Mouse (Mus musculus): ENCODE results near the gene Ube2l6. TPM values are rescaled to one million over a fixed set of nuclear protein-coding genes. Genes with fewer than 3 reads are reported as not detected.

The Ube2l6 gene
- polyA plus RNA-seq, 1 experiment from 2014 or later, result 48.2 TPM

DNA sequence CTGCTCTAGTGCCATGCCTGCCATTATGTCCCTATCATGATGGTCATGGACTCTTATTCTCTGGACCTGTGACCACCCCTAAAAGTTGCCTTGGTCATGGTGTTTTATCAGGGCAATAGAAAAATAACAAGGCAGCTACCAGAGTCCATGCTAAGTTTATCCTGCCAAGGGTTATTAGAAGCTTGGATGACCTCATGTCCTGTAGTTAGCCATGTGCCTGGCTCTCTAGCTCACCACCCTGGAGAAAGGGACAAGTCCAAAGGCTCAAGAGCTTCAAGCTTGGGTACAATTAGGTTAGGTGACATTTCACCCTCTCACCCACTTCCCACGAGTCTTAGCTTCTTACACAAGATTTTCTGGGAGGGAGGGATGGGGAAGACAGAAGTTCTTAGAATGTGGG, 35.8 kb upstream of the Ube2l6 start:
- ATAC-seq (ENCODE audit: low read depth), result no peak
- WGBS, result 44% methylated on average over 1 of the region's 1 CpGs
- H3K9me3 ChIP-seq (ENCODE audit: control insufficient read depth, low read length), result no peaks in the 10 kb centered on the region

DNA sequence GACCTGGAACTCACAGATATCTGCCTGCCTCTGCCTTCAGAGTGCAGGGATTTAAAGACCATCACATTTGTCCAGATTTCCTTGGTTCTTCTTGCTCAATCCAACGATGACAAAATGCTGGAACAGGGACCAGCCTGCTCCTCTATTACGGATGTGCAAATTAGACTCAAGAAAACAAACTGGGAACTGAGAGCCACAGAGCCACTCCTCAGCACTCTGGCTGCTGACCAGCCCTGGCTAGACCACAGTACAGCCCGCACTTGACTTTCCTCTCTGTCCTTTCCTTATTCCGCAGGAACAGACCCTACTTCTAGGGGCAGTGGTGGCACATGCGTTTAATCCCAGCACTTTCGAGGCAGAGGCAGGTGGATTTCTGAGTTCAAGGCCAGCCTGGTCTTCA, 28.1 kb upstream of the Ube2l6 start:
- Histone ChIP-seq H3K9ac (ENCODE audit: low read depth, low read length) (no peak overlapping the region), H3K9me3 (ENCODE audit: control insufficient read depth, low read length) (no peaks in the 10 kb centered on the region), H3K4me1 (ENCODE audit: control insufficient read depth, insufficient read depth, low read length) (peaks cover 5% of the 10 kb centered on the region), H3K27ac (replicated peaks; ENCODE audit: low read depth, low read length) (no peak overlapping the region), H3K4me3 (ENCODE audit: low read depth, low read length) (no peak overlapping the region), H3K36me3 (ENCODE audit: control insufficient read depth, insufficient read depth, low read length) (no peaks in the 10 kb centered on the region), H3K27me3 (replicated peaks; ENCODE audit: control insufficient read depth, insufficient read depth, low read length) (no peaks in the 10 kb centered on the region), H3K4me2 (ENCODE audit: low read depth, low read length) (no peak overlapping the region)
- WGBS, result 73% methylated on average over 6 of the region's 6 CpGs
- ATAC-seq (ENCODE audit: low read depth) (no peak), DNase-seq (ENCODE audit: low spot score) (no peak)

More for the DNA sequence above, 35.8 kb upstream of the Ube2l6 start:
- Histone ChIP-seq H3K4me3 (ENCODE audit: low read depth, low read length) (no peak overlapping the region), H3K27ac (replicated peaks; ENCODE audit: low read depth, low read length) (no peak overlapping the region), H3K4me1 (ENCODE audit: control insufficient read depth, insufficient read depth, low read length) (no peaks in the 10 kb centered on the region), H3K4me2 (ENCODE audit: low read depth, low read length) (no peak overlapping the region), H3K9ac (ENCODE audit: low read depth, low read length) (no peak overlapping the region), H3K36me3 (ENCODE audit: control insufficient read depth, insufficient read depth, low read length) (no peaks in the 10 kb centered on the region), H3K27me3 (replicated peaks; ENCODE audit: control insufficient read depth, insufficient read depth, low read length) (no peaks in the 10 kb centered on the region)
- no peak for DNase-seq (ENCODE audit: low spot score)

DNA sequence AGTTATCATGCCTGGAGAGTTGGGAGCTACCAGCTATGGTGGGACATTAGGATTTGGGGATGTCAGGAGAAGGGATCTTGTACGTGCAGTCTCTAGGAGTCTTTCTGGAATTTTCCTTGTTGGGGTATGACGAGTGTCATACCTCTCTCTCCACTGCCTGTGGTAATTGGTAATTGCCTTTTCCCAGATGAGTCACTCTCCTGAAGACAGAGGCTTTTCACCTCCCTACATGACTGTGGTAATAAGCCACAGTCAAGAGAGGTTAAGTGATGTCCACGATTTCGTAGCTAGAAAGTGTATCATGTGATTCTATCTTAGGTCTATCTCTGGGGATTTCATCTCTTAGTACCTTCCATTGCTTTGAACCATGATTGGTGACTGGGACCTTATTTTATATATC, 26.2 kb upstream of the Ube2l6 start:
- 87% methylated on average over 4 of the region's 4 CpGs for WGBS
- ATAC-seq (ENCODE audit: low read depth), result no peak
- H3K36me3 ChIP-seq (ENCODE audit: control insufficient read depth, insufficient read depth, low read length), result no peaks in the 10 kb centered on the region

DNA sequence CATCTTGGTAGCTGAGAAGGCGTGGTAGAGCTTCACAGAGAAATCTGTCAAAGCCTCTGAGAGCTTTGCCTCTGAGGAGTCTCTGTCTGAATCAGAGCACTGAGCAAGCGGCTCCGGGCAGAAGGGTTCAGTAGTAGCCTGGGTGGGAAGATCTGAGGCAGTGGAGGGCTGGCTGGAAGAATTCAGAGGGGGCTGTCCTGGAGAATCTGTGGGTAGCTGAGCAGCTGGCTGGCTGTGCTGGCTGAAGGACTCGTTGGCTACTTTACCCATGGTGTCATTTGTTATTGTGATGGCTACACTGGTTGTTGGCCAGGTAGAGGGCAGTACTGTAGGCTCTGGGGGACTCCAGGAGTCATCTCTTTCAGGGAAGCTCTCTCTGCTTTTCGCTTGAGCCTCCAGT, 25.4 kb upstream of the Ube2l6 start:
- H3K4me2 ChIP-seq (ENCODE audit: low read depth, low read length), result no peak overlapping the region
- peaks cover 5% of the 10 kb centered on the region for H3K4me1 ChIP-seq (ENCODE audit: control insufficient read depth, insufficient read depth, low read length)
- no peaks in the 10 kb centered on the region for H3K36me3 ChIP-seq (ENCODE audit: control insufficient read depth, insufficient read depth, low read length)
- no peak for DNase-seq (ENCODE audit: low spot score)
- no peak overlapping the region for H3K27ac ChIP-seq (replicated peaks; ENCODE audit: low read depth, low read length)
- no peak for ATAC-seq (ENCODE audit: low read depth)
- no peaks in the 10 kb centered on the region for H3K9me3 ChIP-seq (ENCODE audit: control insufficient read depth, low read length)
- H3K4me3 ChIP-seq (ENCODE audit: low read depth, low read length), result no peak overlapping the region
- H3K27me3 ChIP-seq (replicated peaks; ENCODE audit: control insufficient read depth, insufficient read depth, low read length), result no peaks in the 10 kb centered on the region
- H3K9ac ChIP-seq (ENCODE audit: low read depth, low read length), result no peak overlapping the region
- 82% methylated on average over 5 of the region's 5 CpGs for WGBS

More for the DNA sequence above, 26.2 kb upstream of the Ube2l6 start:
- no peak overlapping the region for H3K4me3 ChIP-seq (ENCODE audit: low read depth, low read length)
- no peaks in the 10 kb centered on the region for H3K27me3 ChIP-seq (replicated peaks; ENCODE audit: control insufficient read depth, insufficient read depth, low read length)
- H3K9me3 ChIP-seq (ENCODE audit: control insufficient read depth, low read length), result no peaks in the 10 kb centered on the region
- H3K9ac ChIP-seq (ENCODE audit: low read depth, low read length), result no peak overlapping the region
- H3K4me1 ChIP-seq (ENCODE audit: control insufficient read depth, insufficient read depth, low read length), result peaks cover 5% of the 10 kb centered on the region
- H3K4me2 ChIP-seq (ENCODE audit: low read depth, low read length), result no peak overlapping the region
- H3K27ac ChIP-seq (replicated peaks; ENCODE audit: low read depth, low read length), result no peak overlapping the region
- no peak for DNase-seq (ENCODE audit: low spot score)

DNA sequence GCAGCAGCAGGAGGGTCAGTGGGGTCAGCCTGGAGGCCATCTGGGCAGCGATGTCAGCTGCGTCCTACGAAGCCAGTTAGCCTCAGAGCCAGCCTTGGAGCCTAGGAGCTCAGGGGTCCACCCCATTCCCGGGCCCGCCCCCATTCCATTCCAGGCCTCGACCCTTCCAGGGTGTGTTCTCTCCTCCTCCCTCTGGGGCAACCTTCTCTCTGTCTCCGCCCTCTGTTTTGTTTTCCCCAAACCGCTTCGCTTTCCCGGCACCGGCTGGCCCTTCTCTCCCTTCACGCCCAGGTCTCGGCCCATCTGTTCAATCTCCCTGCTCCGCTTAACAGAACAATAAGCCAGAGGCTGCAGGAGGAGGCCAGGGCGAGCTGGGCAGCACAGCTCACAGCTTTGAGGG, 23.9 kb upstream of the Ube2l6 start:
- Histone ChIP-seq H3K4me2 (ENCODE audit: low read depth, low read length) (peak overlapping the region; percentile 66), H3K9ac (ENCODE audit: low read depth, low read length) (peak overlapping the region; percentile 60), H3K9me3 (ENCODE audit: control insufficient read depth, low read length) (no peaks in the 10 kb centered on the region), H3K4me3 (ENCODE audit: low read depth, low read length) (peak overlapping the region; percentile 37), H3K4me1 (ENCODE audit: control insufficient read depth, insufficient read depth, low read length) (peaks cover 5% of the 10 kb centered on the region), H3K27me3 (replicated peaks; ENCODE audit: control insufficient read depth, insufficient read depth, low read length) (no peaks in the 10 kb centered on the region), H3K27ac (replicated peaks; ENCODE audit: low read depth, low read length) (peak overlapping the region; percentile 40; the same call in 1 of the 2 replicates), H3K36me3 (ENCODE audit: control insufficient read depth, insufficient read depth, low read length) (no peaks in the 10 kb centered on the region)
- DNase-seq (ENCODE audit: low spot score) (peak; percentile 88), ATAC-seq (ENCODE audit: low read depth) (peak; percentile 95)
- 5% methylated on average over 11 of the region's 15 CpGs for WGBS

DNA sequence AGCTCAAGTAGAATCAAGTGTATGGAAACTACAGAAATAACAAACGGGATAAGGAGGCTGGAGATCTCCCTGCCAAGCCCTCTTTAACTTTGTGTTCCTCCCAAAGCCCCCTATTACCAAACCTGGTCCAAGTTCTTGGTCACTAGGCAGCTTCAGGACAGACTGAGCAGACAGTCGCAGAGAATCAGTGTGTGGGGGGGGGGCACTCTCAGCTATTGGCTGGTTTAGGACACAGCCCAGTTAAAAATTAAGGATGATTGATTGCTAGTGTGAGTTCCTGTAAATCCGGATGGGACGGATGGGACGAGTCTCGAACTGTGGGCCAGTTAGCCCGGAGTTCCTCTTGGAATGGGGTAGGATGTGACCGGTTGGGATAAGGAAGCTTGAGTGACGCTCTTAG, 23.4 kb upstream of the Ube2l6 start, which contains the start of gene Serping1:
Gene Serping1, minus strand, starts transcription at position 204 of the 400 bp plus-strand sequence.
- H3K4me3 ChIP-seq (ENCODE audit: low read depth, low read length), result peak within 1 kb of the TSS; percentile 37
- peak within 1 kb of the TSS; percentile 40 for H3K27ac ChIP-seq (replicated peaks; ENCODE audit: low read depth, low read length)
- peak within 1 kb of the TSS; percentile 60 for H3K9ac ChIP-seq (ENCODE audit: low read depth, low read length)
- H3K27me3 ChIP-seq (replicated peaks; ENCODE audit: control insufficient read depth, insufficient read depth, low read length), result no peaks in the 10 kb centered on the region
- no peaks in the 10 kb centered on the region for H3K36me3 ChIP-seq (ENCODE audit: control insufficient read depth, insufficient read depth, low read length)
- no peaks in the 10 kb centered on the region for H3K9me3 ChIP-seq (ENCODE audit: control insufficient read depth, low read length)
- peaks cover 5% of the 10 kb centered on the region for H3K4me1 ChIP-seq (ENCODE audit: control insufficient read depth, insufficient read depth, low read length)
- DNase-seq (ENCODE audit: low spot score) (no peak), ATAC-seq (ENCODE audit: low read depth) (peak; percentile 13; the same call in 1 of the 2 replicates)
- peak within 1 kb of the TSS; percentile 66 for H3K4me2 ChIP-seq (ENCODE audit: low read depth, low read length)
- 58% methylated on average over 9 of the region's 9 CpGs for WGBS

DNA sequence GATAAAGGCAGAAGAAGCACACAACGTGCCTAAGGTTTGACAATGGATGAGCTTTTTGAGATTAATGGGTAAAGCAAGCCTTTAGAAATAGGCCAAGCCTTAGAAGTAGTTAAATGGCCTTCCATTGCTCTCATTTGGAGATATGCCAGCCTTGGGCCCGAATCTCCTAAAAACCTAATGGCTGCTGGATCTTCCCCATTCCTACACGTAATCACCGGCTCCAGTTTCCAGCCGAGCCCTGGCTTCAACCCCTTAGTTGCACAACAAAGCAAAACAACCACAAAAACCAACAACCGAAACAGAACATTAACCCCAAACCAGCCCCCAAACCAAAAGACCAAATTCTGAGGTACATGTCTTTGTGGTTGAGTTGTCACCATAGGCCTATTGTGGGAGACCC, 23.0 kb upstream of the Ube2l6 start:
- no peak for ATAC-seq (ENCODE audit: low read depth)
- H3K4me2 ChIP-seq (ENCODE audit: low read depth, low read length), result peak overlapping the region; percentile 66; the same call in 1 of the 2 replicates
- no peaks in the 10 kb centered on the region for H3K9me3 ChIP-seq (ENCODE audit: control insufficient read depth, low read length)
- peak overlapping the region; percentile 40 for H3K27ac ChIP-seq (replicated peaks; ENCODE audit: low read depth, low read length)
- peaks cover 5% of the 10 kb centered on the region for H3K4me1 ChIP-seq (ENCODE audit: control insufficient read depth, insufficient read depth, low read length)
- no peaks in the 10 kb centered on the region for H3K27me3 ChIP-seq (replicated peaks; ENCODE audit: control insufficient read depth, insufficient read depth, low read length)
- peak; percentile 8 for DNase-seq (ENCODE audit: low spot score)
- 77% methylated on average over 6 of the region's 6 CpGs for WGBS
- no peak overlapping the region for H3K4me3 ChIP-seq (ENCODE audit: low read depth, low read length)
- H3K9ac ChIP-seq (ENCODE audit: low read depth, low read length), result no peak overlapping the region
- H3K36me3 ChIP-seq (ENCODE audit: control insufficient read depth, insufficient read depth, low read length), result no peaks in the 10 kb centered on the region

DNA sequence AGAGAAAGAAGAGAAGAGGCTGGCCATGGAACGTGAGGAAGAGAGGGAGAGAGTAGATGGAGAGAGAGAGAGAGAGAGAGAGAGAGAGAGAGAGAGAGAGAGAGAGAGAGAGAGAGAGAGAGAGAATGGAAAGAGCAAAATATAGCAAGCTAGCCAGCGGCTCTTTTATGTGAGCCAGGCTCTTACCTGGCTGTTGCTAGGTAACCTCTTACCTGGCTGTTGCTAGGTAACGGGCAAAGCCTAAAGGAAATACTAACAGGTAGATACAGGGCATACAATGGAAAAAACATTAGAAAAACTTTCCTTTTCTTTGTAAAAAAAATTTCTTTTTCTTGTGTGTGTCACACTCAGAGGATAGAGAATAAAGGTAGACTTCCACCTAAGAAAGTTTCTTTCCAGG, 20.9 kb upstream of the Ube2l6 start:
- Histone ChIP-seq H3K4me1 (ENCODE audit: control insufficient read depth, insufficient read depth, low read length) (peaks cover 5% of the 10 kb centered on the region), H3K9ac (ENCODE audit: low read depth, low read length) (no peak overlapping the region), H3K4me2 (ENCODE audit: low read depth, low read length) (no peak overlapping the region), H3K27ac (replicated peaks; ENCODE audit: low read depth, low read length) (no peak overlapping the region), H3K9me3 (ENCODE audit: control insufficient read depth, low read length) (no peaks in the 10 kb centered on the region), H3K4me3 (ENCODE audit: low read depth, low read length) (no peak overlapping the region), H3K36me3 (ENCODE audit: control insufficient read depth, insufficient read depth, low read length) (no peaks in the 10 kb centered on the region), H3K27me3 (replicated peaks; ENCODE audit: control insufficient read depth, insufficient read depth, low read length) (no peaks in the 10 kb centered on the region)
- no peak for ATAC-seq (ENCODE audit: low read depth)
- DNase-seq (ENCODE audit: low spot score), result peak; percentile 60
- WGBS, result 51% methylated on average over 3 of the region's 3 CpGs

DNA sequence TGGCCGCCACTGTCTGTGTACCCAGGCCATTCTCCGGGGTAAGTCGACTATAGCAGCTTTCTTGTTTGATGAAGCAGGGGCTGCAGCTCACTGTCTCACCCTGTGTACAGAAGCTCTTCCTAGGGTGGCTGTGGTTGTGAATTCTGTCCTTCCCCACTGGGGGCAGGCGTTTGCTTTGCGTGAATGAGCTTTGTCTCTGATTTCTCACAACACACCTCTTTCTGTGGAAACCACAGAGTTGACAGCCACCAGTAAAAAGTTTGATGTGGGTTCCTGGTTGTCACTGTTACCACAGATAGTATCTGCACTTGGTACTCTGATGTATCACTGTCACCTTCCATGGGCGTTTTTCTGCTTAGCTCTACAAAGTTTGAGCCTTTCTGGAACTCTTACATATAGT, 19.4 kb upstream of the Ube2l6 start:
- H3K9me3 ChIP-seq (ENCODE audit: control insufficient read depth, low read length), result no peaks in the 10 kb centered on the region
- ATAC-seq (ENCODE audit: low read depth) (no peak), DNase-seq (ENCODE audit: low spot score) (no peak)
- H3K27me3 ChIP-seq (replicated peaks; ENCODE audit: control insufficient read depth, insufficient read depth, low read length), result no peaks in the 10 kb centered on the region
- H3K36me3 ChIP-seq (ENCODE audit: control insufficient read depth, insufficient read depth, low read length), result no peaks in the 10 kb centered on the region
- H3K4me2 ChIP-seq (ENCODE audit: low read depth, low read length), result no peak overlapping the region
- WGBS, result 51% methylated on average over 6 of the region's 6 CpGs
- peaks cover 5% of the 10 kb centered on the region for H3K4me1 ChIP-seq (ENCODE audit: control insufficient read depth, insufficient read depth, low read length)
- no peak overlapping the region for H3K27ac ChIP-seq (replicated peaks; ENCODE audit: low read depth, low read length)
- H3K9ac ChIP-seq (ENCODE audit: low read depth, low read length), result no peak overlapping the region
- H3K4me3 ChIP-seq (ENCODE audit: low read depth, low read length), result no peak overlapping the region

Measured in embryonic facial prominence, embryonic 14.5 days (tissue).